Mouse (Mus musculus) mouse trophoblast stem cell (cell line): Measurements from ENCODE around the gene Sapcd1.
"Not testable (repeated sequence)": the region's sequence is repeated elsewhere in the genome, so short reads cannot be mapped to it uniquely, and the experiment has no call there.

ENCODE experiments used
- in situ Hi-C, 2 experiments: fragments of 300-500 bp; cut with MseI, MboI; formaldehyde crosslinking; loops; 2 replicates in 1 of 2; 3 replicates in 1 of 2; pipeline ENCODE4 v1.15.1; 2025

The Sapcd1 gene

DNA sequence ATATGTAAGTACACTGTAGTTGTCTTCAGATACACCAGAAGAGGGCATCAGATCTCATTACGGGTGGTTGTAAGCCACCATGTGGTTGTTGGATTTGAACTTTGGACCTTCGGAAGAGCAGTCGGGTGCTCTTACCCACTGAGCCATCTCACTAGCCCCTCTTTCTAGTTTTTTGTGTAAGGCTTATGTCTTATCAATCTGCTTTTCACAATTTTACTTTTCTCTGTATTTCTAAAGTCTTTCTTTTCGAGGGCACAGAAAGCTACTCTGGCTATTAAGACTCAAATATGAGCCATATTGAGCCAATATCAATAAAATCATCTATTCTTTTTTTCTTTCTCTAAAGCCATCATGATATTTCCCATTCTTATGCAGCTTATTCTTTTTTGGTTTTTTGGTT lies 32.6 kb downstream of the Sapcd1 start:
- in situ Hi-C loops, result not testable (repeated sequence)

DNA sequence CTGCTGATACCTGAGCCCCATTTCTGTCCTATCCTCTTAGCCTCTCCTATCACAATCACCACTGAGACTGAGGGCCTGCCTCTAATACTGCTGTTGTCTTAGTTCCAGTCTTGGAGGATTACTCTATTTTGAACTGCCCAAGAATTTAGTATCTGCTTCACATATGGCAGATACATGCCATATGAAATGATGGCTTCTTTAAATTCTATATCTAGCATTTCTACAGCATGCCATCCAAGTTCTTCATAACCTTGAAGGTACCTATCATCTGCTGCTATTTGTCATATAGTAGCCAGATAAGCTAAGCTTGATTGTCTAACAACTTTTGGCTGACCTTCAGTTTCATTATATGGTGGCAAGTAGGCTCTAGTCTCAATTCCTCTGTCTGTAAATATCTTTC lies 33.1 kb downstream of the Sapcd1 start:
- in situ Hi-C loops, result no loop called here

DNA sequence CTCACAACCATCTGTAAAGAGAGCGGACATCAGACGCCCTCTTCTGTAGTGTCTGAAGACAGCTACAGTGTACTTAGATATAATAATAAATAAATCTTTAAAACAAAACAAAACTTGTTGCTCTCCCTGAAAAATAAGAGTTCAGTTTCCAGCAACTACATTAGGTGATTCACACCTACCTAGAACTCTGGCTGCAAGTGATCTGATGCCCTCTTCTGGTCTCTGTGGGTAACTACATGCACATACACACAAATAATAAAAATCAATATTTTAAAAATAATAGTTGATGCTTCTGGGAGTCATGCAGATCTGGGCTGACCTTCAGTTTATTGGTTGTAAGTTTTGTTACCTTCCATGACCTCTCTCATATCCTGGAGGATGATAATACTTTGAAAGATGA lies 43.6 kb downstream of the Sapcd1 start:
- in situ Hi-C loops, result no loop called here

DNA sequence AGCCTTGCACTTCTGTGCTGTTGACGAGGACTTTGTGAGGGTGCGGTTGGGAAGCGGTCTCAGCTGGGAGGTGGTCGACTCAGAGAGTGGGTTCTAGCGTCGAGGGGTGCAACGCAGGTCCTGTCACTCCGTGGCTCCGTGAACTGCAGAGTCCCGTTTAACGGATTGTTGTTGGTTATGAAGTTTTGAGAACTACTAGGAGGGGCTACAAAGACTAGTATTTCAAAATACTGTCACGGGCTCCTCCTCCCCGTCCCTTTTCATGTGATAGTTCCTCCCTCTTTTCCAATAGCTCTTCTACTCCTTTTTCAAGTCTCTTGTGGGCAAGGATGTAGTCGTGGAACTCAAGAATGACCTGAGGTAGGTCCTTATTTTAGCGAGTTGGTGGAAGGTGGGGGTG lies 45.5 kb downstream of the Sapcd1 start:
- in situ Hi-C loops, result no loop called here

DNA sequence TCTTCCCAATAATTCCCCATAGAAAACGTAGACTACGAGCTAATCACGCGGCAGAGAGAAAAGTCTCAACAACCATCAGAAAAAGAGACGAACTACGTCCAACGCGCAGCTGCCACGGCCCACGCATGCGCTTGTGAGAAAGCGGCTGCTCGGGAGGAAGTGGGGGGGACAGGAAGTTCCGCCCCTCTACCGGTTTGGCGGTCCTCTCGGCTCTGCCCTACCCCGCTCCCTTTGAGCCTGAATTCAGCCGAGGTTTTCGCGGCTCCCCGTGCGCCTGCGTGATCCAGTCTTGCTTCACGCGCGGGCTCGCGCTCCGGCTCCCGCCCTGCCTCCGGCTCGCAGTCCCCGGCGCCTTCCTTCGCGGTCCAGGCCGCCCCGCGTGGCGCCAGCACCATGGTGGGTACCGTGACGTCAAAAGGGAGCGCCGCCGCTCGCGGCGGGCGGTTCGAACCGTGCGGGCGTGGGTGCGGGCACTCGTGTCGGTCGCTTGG lies 46.1 kb downstream of the Sapcd1 start, which contains the start of gene Lsm2:
Lsm2 (plus strand) TSS at position 173 of the 491 bp plus-strand sequence.
- in situ Hi-C loops, result no loop called here

DNA sequence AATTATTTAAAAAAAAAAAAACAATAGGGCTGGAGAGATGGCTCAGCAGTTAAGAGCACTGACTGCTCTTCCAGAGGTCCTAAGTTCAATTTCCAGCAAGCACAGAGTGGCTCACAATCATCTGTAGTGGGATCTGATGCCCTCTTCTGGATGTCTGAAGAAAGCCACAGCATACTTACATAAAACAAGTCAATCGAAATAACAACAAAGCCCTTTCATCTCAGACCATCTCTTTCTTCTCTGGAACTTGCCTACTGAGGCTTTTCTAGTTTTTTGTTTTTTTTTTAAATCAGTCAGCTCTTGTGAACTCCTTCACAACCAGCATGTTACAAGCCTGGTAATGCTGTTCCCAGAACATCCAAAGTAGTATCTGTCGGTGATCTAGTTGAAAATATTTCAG lies 47.2 kb downstream of the Sapcd1 start:
- in situ Hi-C loops, result no loop called here

DNA sequence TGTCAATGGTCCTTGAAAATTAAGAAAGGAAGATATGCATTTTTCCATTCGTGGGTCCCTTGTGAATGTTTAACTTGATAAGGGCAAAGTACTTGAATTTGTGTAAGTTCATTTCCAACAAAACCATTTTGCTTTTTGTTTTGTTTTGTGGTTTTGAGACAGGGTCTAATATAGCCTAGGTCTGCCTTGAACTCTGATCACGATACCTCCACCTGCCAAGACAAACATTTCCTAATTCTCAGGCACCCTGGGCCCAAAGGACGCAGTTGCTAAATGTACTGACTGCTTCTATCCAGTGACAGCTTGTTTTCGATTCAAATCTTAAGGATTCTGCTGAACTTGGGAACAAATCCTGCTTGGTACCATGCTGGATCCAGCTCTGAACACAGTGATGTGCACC lies 48.2 kb downstream of the Sapcd1 start:
- in situ Hi-C loops, result no loop called here

DNA sequence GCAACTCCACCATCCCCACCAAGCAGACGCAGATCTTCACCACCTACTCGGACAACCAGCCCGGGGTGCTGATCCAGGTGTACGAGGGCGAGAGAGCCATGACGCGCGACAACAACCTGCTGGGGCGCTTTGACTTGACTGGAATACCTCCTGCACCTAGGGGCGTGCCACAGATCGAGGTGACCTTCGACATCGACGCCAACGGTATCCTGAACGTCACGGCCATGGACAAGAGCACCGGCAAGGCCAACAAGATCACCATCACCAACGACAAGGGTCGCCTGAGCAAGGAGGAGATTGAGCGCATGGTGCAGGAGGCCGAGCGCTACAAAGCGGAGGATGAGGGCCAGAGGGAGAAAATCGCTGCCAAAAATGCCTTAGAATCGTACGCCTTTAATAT lies 49.6 kb downstream of the Sapcd1 start:
- in situ Hi-C loops, result no loop called here

DNA sequence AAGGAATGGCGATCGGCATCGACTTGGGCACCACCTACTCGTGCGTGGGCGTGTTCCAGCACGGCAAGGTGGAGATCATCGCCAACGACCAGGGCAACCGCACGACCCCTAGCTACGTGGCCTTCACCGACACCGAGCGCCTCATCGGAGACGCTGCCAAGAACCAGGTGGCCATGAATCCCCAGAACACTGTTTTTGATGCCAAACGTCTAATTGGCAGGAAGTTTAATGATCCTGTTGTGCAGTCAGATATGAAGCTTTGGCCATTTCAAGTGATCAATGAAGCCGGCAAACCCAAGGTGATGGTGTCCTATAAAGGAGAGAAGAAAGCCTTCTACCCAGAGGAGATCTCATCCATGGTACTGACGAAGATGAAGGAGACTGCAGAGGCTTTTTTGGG lies 50.8 kb downstream of the Sapcd1 start:
- in situ Hi-C loops, result no loop called here
